34 mouse cellular contexts compared by ENCODE assay signal in the genomic region with DNA sequence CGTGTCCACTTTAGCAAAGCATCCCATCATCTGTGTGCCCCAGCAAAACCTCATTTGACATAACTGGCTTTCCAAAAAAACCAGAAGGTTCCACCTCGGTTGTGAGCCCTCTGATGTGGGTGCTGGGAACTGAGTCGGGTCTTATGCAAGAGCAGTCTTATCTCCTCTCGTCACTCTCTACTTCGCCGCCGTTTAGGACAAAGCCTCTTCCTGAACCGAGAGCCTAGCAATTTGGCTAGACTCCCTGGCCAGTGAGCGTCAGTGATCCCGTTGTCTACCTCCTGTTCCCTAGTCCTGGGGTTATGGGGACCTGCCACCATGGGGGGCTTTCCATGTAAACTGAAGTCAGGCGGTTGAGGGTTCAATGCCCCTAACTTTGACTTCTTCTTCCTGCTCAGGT.
"Had no signal": no experiment of that assay in that cellular context is flagged by ENCODE, and none has a peak within 500 bp of the region (broad histone marks: within the 10 kb centered on the region; RNA-seq: fewer than 3 reads in every experiment).

No protein-coding gene starts in this region.

- H3K9me3 ChIP-seq: heart, embryonic 15.5 days; hindbrain, embryonic 15.5 days; intestine, embryonic 15.5 days had no signal

- H3K4me3 ChIP-seq: heart, embryonic 10.5 days; heart, embryonic 12.5 days; heart, embryonic 13.5 days; heart, embryonic 15.5 days; hindbrain, embryonic 10.5 days; hindbrain, embryonic 12.5 days; hindbrain, embryonic 13.5 days; hindbrain, embryonic 15.5 days; intestine, embryonic 15.5 days; kidney, embryonic 15.5 days; layer of hippocampus, adult 2 months had no signal

- DNase-seq: heart, postnatal 10 days; heart, postnatal 14 days; heart, postnatal 36 days; heart, postnatal 4 days; kidney, adult 11 months; kidney, adult 18-20 months; kidney, adult 2 months; kidney, adult 8-10 months; kidney, adult 9 months; kidney, postnatal 10 days; kidney, postnatal 14 days; kidney, postnatal 36 days; kidney, postnatal 4 days; layer of hippocampus, adult 9-11 months; layer of hippocampus, postnatal 36 days had no signal

- ATAC-seq: hindbrain, embryonic 16.5 days; hindbrain, postnatal 0 days; inflammation-experienced regulatory T-cells, adult 6 months; intestine, embryonic 15.5 days; intestine, embryonic 16.5 days; intestine, postnatal 0 days had no signal

- H3K36me3 ChIP-seq: heart, embryonic 12.5 days; heart, embryonic 13.5 days; heart, embryonic 15.5 days; hindbrain, embryonic 10.5 days; hindbrain, embryonic 12.5 days; hindbrain, embryonic 13.5 days; hindbrain, embryonic 15.5 days; intestine, embryonic 15.5 days; kidney, embryonic 15.5 days had no signal

- H3K27me3 ChIP-seq: heart, embryonic 12.5 days; heart, embryonic 13.5 days; heart, embryonic 15.5 days; hindbrain, embryonic 12.5 days; hindbrain, embryonic 15.5 days; intestine, embryonic 15.5 days had no signal

- H3K27ac ChIP-seq: heart, embryonic 10.5 days; heart, embryonic 13.5 days; heart, embryonic 15.5 days; hindbrain, embryonic 10.5 days; hindbrain, embryonic 12.5 days; hindbrain, embryonic 13.5 days; hindbrain, embryonic 14.5 days; hindbrain, embryonic 15.5 days; hindbrain, postnatal 0 days; intestine, embryonic 15.5 days; kidney, embryonic 15.5 days; kidney, postnatal 0 days had no signal

- H3K4me2 ChIP-seq: heart, embryonic 11.5 days; heart, embryonic 12.5 days; heart, embryonic 13.5 days; heart, embryonic 15.5 days; hindbrain, embryonic 12.5 days; hindbrain, embryonic 13.5 days; hindbrain, embryonic 14.5 days; hindbrain, embryonic 15.5 days; intestine, embryonic 15.5 days; kidney, embryonic 15.5 days had no signal

- H3K9ac ChIP-seq: heart, embryonic 12.5 days; heart, embryonic 13.5 days; heart, embryonic 15.5 days; hindbrain, embryonic 12.5 days; hindbrain, embryonic 13.5 days; hindbrain, embryonic 14.5 days; hindbrain, embryonic 15.5 days; intestine, embryonic 15.5 days; kidney, embryonic 15.5 days had no signal
